Mouse (Mus musculus): ENCODE results near the gene Best3. TPM values are rescaled to one million over a fixed set of nuclear protein-coding genes. Genes with fewer than 3 reads are reported as not detected.
"Not testable (repeated sequence)": the region's sequence is repeated elsewhere in the genome, so short reads cannot be mapped to it uniquely, and the experiment has no call there.

Gene Best3
- polyA plus RNA-seq, 2 experiments: not detected

DNA sequence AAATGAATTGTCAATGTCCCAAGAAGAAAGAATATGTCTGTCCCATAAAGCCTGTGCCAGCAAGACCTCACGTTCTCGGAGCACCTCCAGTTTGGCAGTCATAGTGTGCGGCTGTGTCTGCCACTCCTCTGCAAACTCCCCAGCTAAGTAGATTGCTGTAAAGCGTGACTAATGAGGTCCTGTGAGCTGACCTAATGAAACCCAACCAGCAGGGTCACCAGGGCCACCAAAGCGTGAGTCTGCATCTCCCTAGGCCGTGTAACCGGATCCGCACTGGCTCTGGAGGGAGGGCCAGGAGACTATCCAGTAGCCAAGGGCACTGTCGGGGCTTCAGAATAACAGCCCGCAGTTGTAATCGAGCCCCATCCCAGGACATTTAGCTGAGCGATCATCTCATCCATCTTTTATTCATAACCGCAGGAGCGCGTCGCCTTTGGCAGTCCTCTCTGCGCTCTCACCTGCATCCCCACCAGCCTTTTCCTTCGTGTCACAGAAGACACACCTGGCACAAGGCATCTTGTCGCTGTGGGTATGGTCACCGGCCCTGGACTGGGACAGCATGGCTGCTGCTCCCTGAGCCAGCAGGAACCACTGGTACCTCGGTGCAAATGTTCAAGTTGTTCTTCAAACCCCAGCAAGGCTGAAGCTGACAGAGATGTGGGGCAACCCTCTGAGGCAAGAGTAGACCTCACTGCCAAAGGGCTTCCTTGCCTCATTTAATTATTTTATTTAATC lies 35.1 kb downstream of the Best3 start:
- ATAC-seq (ENCODE audit: insufficient read depth) (no peak), DNase-seq (ENCODE audit: low read depth in 3 of 3, low spot score in 3 of 3) (no peak)
- WGBS (ENCODE audit: insufficient replicate concordance): 47% methylated on average over 21 of the region's 21 CpGs

DNA sequence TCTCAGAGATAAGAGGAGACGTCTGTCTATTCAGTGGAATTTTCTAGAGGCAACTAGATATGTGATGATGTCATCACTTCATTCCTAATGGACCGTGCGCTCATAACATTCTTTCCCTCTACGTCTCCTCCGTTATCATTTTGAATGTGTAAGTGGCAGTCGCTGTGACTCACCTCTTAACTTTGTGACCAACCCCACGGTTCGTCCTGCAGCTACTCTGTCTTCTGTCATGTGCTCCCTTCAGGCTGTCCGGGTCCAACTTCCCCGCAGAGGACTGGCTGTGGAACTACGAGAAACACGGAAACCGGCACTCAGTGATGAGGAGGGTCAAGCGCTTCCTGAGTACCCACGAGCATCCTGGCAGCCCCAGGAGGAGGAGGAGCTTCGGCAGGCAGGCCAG lies 37.6 kb downstream of the Best3 start:
- H3K4me1 ChIP-seq (replicated peaks; ENCODE audit: control insufficient read depth in 2 of 2, insufficient read depth in 2 of 2, low read length in 1 of 2): no peaks in the 10 kb centered on the region
- no peaks in the 10 kb centered on the region for H3K36me3 ChIP-seq (replicated peaks; ENCODE audit: control insufficient read depth, insufficient read depth, low read depth)
- H3K4me2 ChIP-seq (ENCODE audit: low read depth): no peak overlapping the region
- 32% methylated on average over 16 of the region's 16 CpGs for WGBS (ENCODE audit: insufficient replicate concordance)
- H3K4me3 ChIP-seq (ENCODE audit: insufficient read depth in 1 of 2, low read depth in 2 of 2, low read length in 2 of 2): no peak overlapping the region
- H3K9me3 ChIP-seq (ENCODE audit: control insufficient read depth, low read length): no peaks in the 10 kb centered on the region
- TF ChIP-seq EP300 (IDR thresholded peaks at IDR 0.05; ENCODE audit: low read depth): no peak
- TF ChIP-seq CTCF (IDR thresholded peaks at IDR 0.05; ENCODE audit: low read depth): no peak
- DNase-seq (ENCODE audit: low read depth in 3 of 3, low spot score in 3 of 3): no peak
- ATAC-seq (ENCODE audit: insufficient read depth): no peak
- H3K27me3 ChIP-seq (ENCODE audit: control insufficient read depth, insufficient read depth, low read length): peaks cover 2% of the 10 kb centered on the region; the same call in 1 of the 2 replicates
- H3K9ac ChIP-seq (replicated peaks): no peak overlapping the region
- H3K27ac ChIP-seq: no peak overlapping the region

More for the DNA sequence above, 35.1 kb downstream of the Best3 start:
- no peak overlapping the region for H3K9ac ChIP-seq (replicated peaks)
- no peak overlapping the region for H3K4me2 ChIP-seq (ENCODE audit: low read depth)
- H3K36me3 ChIP-seq (replicated peaks; ENCODE audit: control insufficient read depth, insufficient read depth, low read depth): no peaks in the 10 kb centered on the region
- H3K4me3 ChIP-seq (ENCODE audit: insufficient read depth in 1 of 2, low read depth in 2 of 2, low read length in 2 of 2): no peak overlapping the region
- no peaks in the 10 kb centered on the region for H3K4me1 ChIP-seq (replicated peaks; ENCODE audit: control insufficient read depth in 2 of 2, insufficient read depth in 2 of 2, low read length in 1 of 2)
- H3K27ac ChIP-seq: no peak overlapping the region
- no peaks in the 10 kb centered on the region; the same call in none of the 2 replicates for H3K9me3 ChIP-seq (ENCODE audit: control insufficient read depth, low read length)
- peaks cover 2% of the 10 kb centered on the region; the same call in 1 of the 2 replicates for H3K27me3 ChIP-seq (ENCODE audit: control insufficient read depth, insufficient read depth, low read length)
- TF ChIP-seq CTCF (IDR thresholded peaks at IDR 0.05; ENCODE audit: low read depth): no peak
- no peak for TF ChIP-seq EP300 (IDR thresholded peaks at IDR 0.05; ENCODE audit: low read depth)

- H3K27me3 ChIP-seq (ENCODE audit: control insufficient read depth, insufficient read depth, low read length); DNase-seq (ENCODE audit: low read depth in 3 of 3, low spot score in 3 of 3): not testable (repeated sequence)
These were observed 39.7 kb downstream of the Best3 start for GRCm38 (mm10) chr10:117025776-117026175.

GRCm38 (mm10) chr10:117026176-117026575 lies 40.1 kb downstream of the Best3 start:
- ATAC-seq (ENCODE audit: insufficient read depth) (no peak), DNase-seq (ENCODE audit: low read depth in 3 of 3, low spot score in 3 of 3) (no peak)

More at GRCm38 (mm10) chr10:117025776-117026175, 39.7 kb downstream of the Best3 start:
- H3K9ac ChIP-seq (replicated peaks); H3K4me2 ChIP-seq (ENCODE audit: low read depth); ATAC-seq (ENCODE audit: insufficient read depth); H3K27ac ChIP-seq; H3K9me3 ChIP-seq (ENCODE audit: control insufficient read depth, low read length); H3K36me3 ChIP-seq (replicated peaks; ENCODE audit: control insufficient read depth, insufficient read depth, low read depth); H3K4me1 ChIP-seq (replicated peaks; ENCODE audit: control insufficient read depth in 2 of 2, insufficient read depth in 2 of 2, low read length in 1 of 2); H3K4me3 ChIP-seq (ENCODE audit: insufficient read depth in 1 of 2, low read depth in 2 of 2, low read length in 2 of 2): not testable (repeated sequence)

GRCm38 (mm10) chr10:117031160-117031559 lies 45.0 kb downstream of the Best3 start:
- no peak for TF ChIP-seq CTCF (IDR thresholded peaks at IDR 0.05; ENCODE audit: low read depth)
- no peak for TF ChIP-seq EP300 (IDR thresholded peaks at IDR 0.05; ENCODE audit: low read depth)
- Histone ChIP-seq H3K4me2 (ENCODE audit: low read depth) (no peak overlapping the region), H3K9me3 (ENCODE audit: control insufficient read depth, low read length) (no peaks in the 10 kb centered on the region), H3K27ac (no peak overlapping the region), H3K4me1 (replicated peaks; ENCODE audit: control insufficient read depth in 2 of 2, insufficient read depth in 2 of 2, low read length in 1 of 2) (no peaks in the 10 kb centered on the region), H3K9ac (replicated peaks) (no peak overlapping the region), H3K4me3 (ENCODE audit: insufficient read depth in 1 of 2, low read depth in 2 of 2, low read length in 2 of 2) (no peak overlapping the region), H3K36me3 (replicated peaks; ENCODE audit: control insufficient read depth, insufficient read depth, low read depth) (no peaks in the 10 kb centered on the region), H3K27me3 (ENCODE audit: control insufficient read depth, insufficient read depth, low read length) (no peaks in the 10 kb centered on the region)
- ATAC-seq (ENCODE audit: insufficient read depth) (no peak), DNase-seq (ENCODE audit: low read depth in 3 of 3, low spot score in 3 of 3) (no peak)
- WGBS (ENCODE audit: insufficient replicate concordance): 67% methylated on average over 3 of the region's 3 CpGs

More at GRCm38 (mm10) chr10:117026176-117026575, 40.1 kb downstream of the Best3 start:
- no peak overlapping the region for H3K27ac ChIP-seq
- no peaks in the 10 kb centered on the region for H3K4me1 ChIP-seq (replicated peaks; ENCODE audit: control insufficient read depth in 2 of 2, insufficient read depth in 2 of 2, low read length in 1 of 2)
- H3K4me3 ChIP-seq (ENCODE audit: insufficient read depth in 1 of 2, low read depth in 2 of 2, low read length in 2 of 2): no peak overlapping the region
- no peak overlapping the region for H3K9ac ChIP-seq (replicated peaks)
- H3K9me3 ChIP-seq (ENCODE audit: control insufficient read depth, low read length): no peaks in the 10 kb centered on the region
- no peak overlapping the region for H3K4me2 ChIP-seq (ENCODE audit: low read depth)
- peaks cover 2% of the 10 kb centered on the region; the same call in 1 of the 2 replicates for H3K27me3 ChIP-seq (ENCODE audit: control insufficient read depth, insufficient read depth, low read length)
- TF ChIP-seq EP300 (IDR thresholded peaks at IDR 0.05; ENCODE audit: low read depth) (no peak), CTCF (IDR thresholded peaks at IDR 0.05; ENCODE audit: low read depth) (no peak)
- H3K36me3 ChIP-seq (replicated peaks; ENCODE audit: control insufficient read depth, insufficient read depth, low read depth): no peaks in the 10 kb centered on the region
- 69% methylated on average over 8 of the region's 8 CpGs for WGBS (ENCODE audit: insufficient replicate concordance)

Measured in liver, embryonic 14.5 days (tissue).